Mouse (Mus musculus) midbrain, embryonic 16.5 days (tissue): Measurements from ENCODE around the gene Phldb3. TPM values are rescaled to one million over a fixed set of nuclear protein-coding genes. Genes with fewer than 3 reads are reported as not detected.

Source experiments
- ATAC-seq: fragments of 200-750 bp; cut with Nextera tagmentation; 2 replicates; pipeline ENCODE4 v1.8.0; 2017; ENCODE audit warnings: moderate TSS enrichment
- H3K27ac ChIP-seq: fragments of 300-500 bp; sonication (generic); 2 replicates; pipeline ENCODE4 v1.5.1; 2014; ENCODE audit warnings: mild to moderate bottlenecking, low read length, mixed read lengths
- H3K27me3 ChIP-seq: fragments of 300-500 bp; sonication (generic); 2 replicates; pipeline ENCODE4 v1.6.1; 2014; ENCODE audit warnings: low read depth, low read length, mixed read lengths; ENCODE audit not compliant: control insufficient read depth, insufficient read depth
- H3K36me3 ChIP-seq: fragments of 300-500 bp; sonication (generic); 2 replicates; pipeline ENCODE4 v1.6.1; 2014; ENCODE audit warnings: mild to moderate bottlenecking, low read length, moderate library complexity, mixed read lengths; ENCODE audit not compliant: control insufficient read depth, insufficient read depth
- H3K4me1 ChIP-seq: fragments of 300-500 bp; sonication (generic); 2 replicates; pipeline ENCODE4 v1.6.1; 2014; ENCODE audit warnings: mild to moderate bottlenecking, low read length, mixed read lengths; ENCODE audit not compliant: control insufficient read depth, insufficient read depth
- H3K4me2 ChIP-seq: fragments of 300-500 bp; sonication (generic); 2 replicates; pipeline ENCODE4 v1.6.1; 2014; ENCODE audit warnings: mild to moderate bottlenecking, low read length, mixed read lengths
- H3K4me3 ChIP-seq: fragments of 300-500 bp; sonication (generic); 2 replicates; pipeline ENCODE4 v1.5.1; 2014; ENCODE audit warnings: low read depth, mild to moderate bottlenecking, low read length, moderate library complexity, mixed read lengths
- H3K9ac ChIP-seq: fragments of 300-500 bp; sonication (generic); 2 replicates; pipeline ENCODE4 v1.6.1; 2014; ENCODE audit warnings: low read depth, low read length, mixed read lengths
- H3K9me3 ChIP-seq: fragments of 300-500 bp; sonication (generic); replicated peaks from 2 replicates; pipeline ENCODE4 v1.6.1; 2014; ENCODE audit warnings: mild to moderate bottlenecking, low read length, mixed read lengths; ENCODE audit not compliant: control insufficient read depth, poor library complexity, severe bottlenecking
- WGBS: fragments of 180-500 bp; shearing (Covaris S2); extraction: QIAGEN DNeasy Blood & Tissue Kit; methylation state at CpG from one replicate; pipeline ENCODE4 v1.1.7; 2014; 5-methylcytosine and 5-hydroxymethylcytosine counted together
- polyA plus RNA-seq: library from polyadenylated mRNA; unstranded; fragments of >200 nt; fragmentation: Nextera tagmentation; extraction: Ambion mirVana; gene quantifications from 2 replicates; pipeline ENCODE4 v1.2.1, GENCODE M21; 2015

Gene Phldb3
- polyA plus RNA-seq: not detected in 2 replicates

DNA sequence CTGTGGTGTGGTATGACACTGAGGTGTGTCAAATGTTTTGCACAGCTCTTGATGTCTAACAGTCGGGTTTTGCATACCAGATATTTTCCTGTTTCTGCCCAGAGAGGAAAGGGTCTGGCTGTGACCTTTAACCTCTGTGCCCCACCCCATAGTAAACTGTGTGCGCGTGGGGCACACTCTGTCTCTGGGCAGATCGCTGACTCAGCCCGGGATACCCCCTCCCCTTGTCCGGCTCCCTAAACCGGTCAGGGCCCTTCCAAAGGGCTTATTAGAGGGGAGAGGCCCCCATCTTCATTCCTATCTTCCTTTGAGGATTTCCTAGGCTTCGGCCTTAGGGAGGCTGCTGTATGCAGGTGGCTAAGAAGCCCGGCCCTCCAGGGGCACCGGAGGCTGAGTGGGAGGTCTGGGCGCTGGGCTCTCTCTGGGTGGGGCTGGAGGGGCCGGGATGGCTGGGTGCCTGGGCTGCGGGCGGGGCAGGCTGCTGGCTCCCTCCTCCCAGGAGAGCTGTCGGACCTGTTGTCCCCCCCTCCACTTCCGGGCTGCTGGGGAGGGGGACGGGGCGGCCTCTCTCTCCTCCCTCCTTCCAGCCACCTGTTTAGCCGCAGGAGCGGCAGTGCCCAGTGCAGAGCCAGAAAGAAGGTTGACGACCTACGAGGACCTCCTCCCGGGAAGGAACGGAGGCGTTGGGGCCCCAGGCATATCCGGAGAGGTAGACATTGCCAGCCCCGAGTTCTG, at the start of gene Phldb3:
Gene Phldb3 (plus strand): TSS at position 620 of the 735 bp plus-strand sequence.
- peaks cover 43% of the 10 kb centered on the region for H3K27me3 ChIP-seq
- peak within 1 kb of the TSS; percentile 14; the same call in 1 of the 2 replicates for H3K9ac ChIP-seq
- peak within 1 kb of the TSS; percentile 36 for H3K4me3 ChIP-seq
- no peak within 1 kb of the TSS for H3K27ac ChIP-seq
- no peaks in the 10 kb centered on the region for H3K9me3 ChIP-seq
- peaks cover 14% of the 10 kb centered on the region for H3K4me1 ChIP-seq
- 2% methylated on average over 27 of the region's 27 CpGs for WGBS
- H3K4me2 ChIP-seq: peak within 1 kb of the TSS; percentile 56
- no peaks in the 10 kb centered on the region for H3K36me3 ChIP-seq
- ATAC-seq: no peak

- Histone ChIP-seq H3K9me3 (no peaks in the 10 kb centered on the region), H3K27ac (no peak overlapping the region)
- 93% methylated on average over 4 of the region's 4 CpGs for WGBS
These were observed 49.1 kb upstream of the Phldb3 start for GRCm38 (mm10) chr7:24561450-24561849.

GRCm38 (mm10) chr7:24563191-24563836, 47.2 kb upstream of the Phldb3 start:
- Histone ChIP-seq H3K9me3 (no peaks in the 10 kb centered on the region), H3K4me3 (no peak overlapping the region), H3K27ac (no peak overlapping the region), H3K9ac (no peak overlapping the region), H3K4me2 (no peak overlapping the region), H3K27me3 (no peaks in the 10 kb centered on the region), H3K36me3 (peaks cover 21% of the 10 kb centered on the region; the same call in 1 of the 2 replicates), H3K4me1 (no peaks in the 10 kb centered on the region)
- WGBS: 88% methylated on average over 8 of the region's 8 CpGs
- ATAC-seq: no peak

More at GRCm38 (mm10) chr7:24561450-24561849, 49.1 kb upstream of the Phldb3 start:
- H3K36me3 ChIP-seq: peaks cover 6% of the 10 kb centered on the region; the same call in 1 of the 2 replicates
- ATAC-seq: no peak
- no peak overlapping the region for H3K4me3 ChIP-seq
- no peaks in the 10 kb centered on the region for H3K27me3 ChIP-seq
- H3K4me1 ChIP-seq: no peaks in the 10 kb centered on the region
- no peak overlapping the region for H3K4me2 ChIP-seq
- H3K9ac ChIP-seq: no peak overlapping the region

GRCm38 (mm10) chr7:24563837-24564206, 46.7 kb upstream of the Phldb3 start:
- Histone ChIP-seq H3K9me3 (no peaks in the 10 kb centered on the region), H3K36me3 (peaks cover 24% of the 10 kb centered on the region), H3K9ac (no peak overlapping the region), H3K4me3 (no peak overlapping the region), H3K27ac (no peak overlapping the region), H3K4me1 (no peaks in the 10 kb centered on the region), H3K27me3 (no peaks in the 10 kb centered on the region), H3K4me2 (no peak overlapping the region)
- 92% methylated on average over 4 of the region's 4 CpGs for WGBS
- ATAC-seq: no peak

- Histone ChIP-seq H3K9me3 (no peaks in the 10 kb centered on the region), H3K27ac (no peak overlapping the region), H3K4me3 (no peak overlapping the region), H3K27me3 (no peaks in the 10 kb centered on the region), H3K36me3 (peaks cover 24% of the 10 kb centered on the region), H3K4me1 (no peaks in the 10 kb centered on the region), H3K4me2 (no peak overlapping the region), H3K9ac (no peak overlapping the region)
- ATAC-seq: no peak
- 59% methylated on average over 6 of the region's 6 CpGs for WGBS
These were observed 45.8 kb upstream of the Phldb3 start for GRCm38 (mm10) chr7:24564607-24565265.

DNA sequence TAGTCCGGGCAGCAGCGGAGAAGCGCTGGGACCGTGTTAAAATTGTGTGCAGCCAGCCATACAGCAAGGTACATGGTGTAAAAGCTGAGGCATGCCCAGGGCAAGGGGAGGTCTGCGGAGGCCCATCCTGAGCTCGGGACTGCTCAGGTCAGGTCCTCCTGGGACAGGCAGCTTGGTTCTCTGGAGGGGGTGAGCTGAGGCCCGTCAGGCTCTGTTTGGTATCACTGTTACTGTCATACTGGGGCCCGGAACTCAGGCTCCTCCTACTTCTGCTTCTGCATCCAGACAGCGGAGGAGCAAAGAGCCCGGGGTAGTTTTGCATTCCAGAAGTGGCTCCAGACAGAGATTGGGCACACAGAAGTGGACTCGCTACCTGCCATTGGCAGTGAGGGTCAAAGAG, 44.9 kb upstream of the Phldb3 start:
- Histone ChIP-seq H3K4me2 (no peak overlapping the region), H3K4me3 (no peak overlapping the region), H3K9me3 (no peaks in the 10 kb centered on the region), H3K4me1 (no peaks in the 10 kb centered on the region), H3K27me3 (no peaks in the 10 kb centered on the region), H3K36me3 (peaks cover 24% of the 10 kb centered on the region), H3K9ac (no peak overlapping the region), H3K27ac (no peak overlapping the region)
- ATAC-seq: no peak
- 95% methylated on average over 11 of the region's 11 CpGs for WGBS

GRCm38 (mm10) chr7:24566206-24566605, 44.4 kb upstream of the Phldb3 start:
- no peak overlapping the region for H3K27ac ChIP-seq
- H3K9ac ChIP-seq: no peak overlapping the region
- ATAC-seq: no peak
- H3K27me3 ChIP-seq: no peaks in the 10 kb centered on the region
- no peaks in the 10 kb centered on the region for H3K9me3 ChIP-seq
- WGBS: 94% methylated on average over 9 of the region's 9 CpGs
- no peak overlapping the region for H3K4me3 ChIP-seq
- H3K36me3 ChIP-seq: peaks cover 24% of the 10 kb centered on the region
- H3K4me2 ChIP-seq: no peak overlapping the region
- no peaks in the 10 kb centered on the region for H3K4me1 ChIP-seq

- no peaks in the 10 kb centered on the region for H3K9me3 ChIP-seq
- H3K4me2 ChIP-seq: no peak overlapping the region
- H3K27ac ChIP-seq: no peak overlapping the region
- no peak overlapping the region for H3K9ac ChIP-seq
- no peak for ATAC-seq
- H3K36me3 ChIP-seq: peaks cover 26% of the 10 kb centered on the region
- H3K4me1 ChIP-seq: no peaks in the 10 kb centered on the region
- H3K4me3 ChIP-seq: no peak overlapping the region
- 95% methylated on average over 4 of the region's 4 CpGs for WGBS
- H3K27me3 ChIP-seq: no peaks in the 10 kb centered on the region
These were observed 42.1 kb upstream of the Phldb3 start for GRCm38 (mm10) chr7:24568512-24568911.

GRCm38 (mm10) chr7:24571071-24571470, 39.5 kb upstream of the Phldb3 start:
- Histone ChIP-seq H3K27ac (no peak overlapping the region), H3K9me3 (no peaks in the 10 kb centered on the region), H3K27me3 (no peaks in the 10 kb centered on the region), H3K4me3 (no peak overlapping the region), H3K9ac (no peak overlapping the region), H3K4me1 (no peaks in the 10 kb centered on the region), H3K4me2 (no peak overlapping the region), H3K36me3 (peaks cover 24% of the 10 kb centered on the region)
- no peak for ATAC-seq
- WGBS: 88% methylated on average over 4 of the region's 4 CpGs
